Mouse (Mus musculus) neural tube, embryonic 15.5 days (tissue): Measurements from ENCODE around the gene Tmem119. TPM values are rescaled to one million over a fixed set of nuclear protein-coding genes. Genes with fewer than 3 reads are reported as not detected.

ENCODE experiments used
- ATAC-seq: fragments of 200-750 bp; cut with Nextera tagmentation; 2 replicates; pipeline ENCODE4 v1.8.0; 2017; ENCODE audit warnings: mild to moderate bottlenecking, moderate TSS enrichment, moderate library complexity; ENCODE audit not compliant: low FRiP score
- H3K27ac ChIP-seq: fragments of 300-500 bp; sonication (generic); replicated peaks from 2 replicates; pipeline ENCODE4 v1.5.1; 2015; ENCODE audit warnings: mild to moderate bottlenecking, inconsistent platforms
- H3K27me3 ChIP-seq: fragments of 300-500 bp; sonication (generic); replicated peaks from 2 replicates; pipeline ENCODE4 v1.6.1; 2015; ENCODE audit warnings: inconsistent platforms
- H3K36me3 ChIP-seq: fragments of 300-500 bp; sonication (generic); 2 replicates; pipeline ENCODE4 v1.6.1; 2015; ENCODE audit warnings: inconsistent platforms
- H3K4me1 ChIP-seq: fragments of 300-500 bp; sonication (generic); 2 replicates; pipeline ENCODE4 v1.6.1; 2015; ENCODE audit warnings: inconsistent platforms
- H3K4me2 ChIP-seq: fragments of 300-500 bp; sonication (generic); 2 replicates; pipeline ENCODE4 v1.6.1; 2015; ENCODE audit warnings: inconsistent platforms, mild to moderate bottlenecking, moderate library complexity
- H3K4me3 ChIP-seq: fragments of 300-500 bp; sonication (generic); replicated peaks from 2 replicates; pipeline ENCODE4 v1.5.1; 2015; ENCODE audit warnings: mild to moderate bottlenecking, inconsistent platforms
- H3K9ac ChIP-seq: fragments of 300-500 bp; sonication (generic); replicated peaks from 2 replicates; pipeline ENCODE4 v1.6.1; 2015; ENCODE audit warnings: mild to moderate bottlenecking, inconsistent platforms
- H3K9me3 ChIP-seq: fragments of 300-500 bp; sonication (generic); replicated peaks from 2 replicates; pipeline ENCODE4 v1.6.1; 2016; ENCODE audit warnings: inconsistent platforms
- WGBS: fragments of 180-500 bp; shearing (Covaris S2); methylation state at CpG from one replicate; pipeline ENCODE4 v1.1.7; 2015; ENCODE audit warnings: mixed read lengths; 5-methylcytosine and 5-hydroxymethylcytosine counted together
- polyA plus RNA-seq: library from polyadenylated mRNA; unstranded; fragments of >200 nt; fragmentation: Nextera tagmentation; extraction: Ambion mirVana; gene quantifications from 2 replicates; pipeline ENCODE4 v1.2.1, GENCODE M21; 2015

Tmem119 gene
- polyA plus RNA-seq: 12.1 and 23.1 TPM in 2 replicates

DNA sequence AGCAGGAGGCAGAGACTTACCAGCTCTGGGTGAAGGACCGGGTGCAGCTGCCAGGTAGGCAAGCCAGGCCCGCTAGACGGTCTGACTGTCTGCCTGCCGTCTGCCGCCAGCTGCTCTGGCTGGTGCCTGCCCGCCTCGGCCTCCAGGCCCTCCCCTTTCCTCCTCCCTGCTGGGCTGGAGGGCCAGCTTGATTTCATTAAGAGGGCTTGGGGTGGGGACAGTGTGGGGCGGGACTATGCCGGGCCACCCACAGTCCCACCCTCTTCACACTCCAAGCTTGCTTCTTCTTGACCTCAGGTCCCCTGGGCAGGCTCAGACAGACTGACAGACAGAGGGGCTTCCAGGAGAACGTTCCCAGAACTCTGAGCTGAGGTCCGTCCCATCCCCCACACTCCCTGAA, at the start of gene Tmem119:
TSS of gene Tmem119 (minus strand) at position 237 of the 400 bp plus-strand sequence.
- ATAC-seq: no peak
- Histone ChIP-seq H3K9ac (0 out of 2 replicates have a peak within 1 kb of the TSS, but pooled peaks have one; percentile 23), H3K27me3 (0 out of 2 replicates have a peak, but pooled peaks cover 3% of the 10 kb centered on the region), H3K4me2 (peak within 1 kb of the TSS; percentile 27), H3K4me3 (peak within 1 kb of the TSS; percentile 22), H3K27ac (peak within 1 kb of the TSS; percentile 28; the same call in 1 of the 2 replicates), H3K9me3 (no peaks in the 10 kb centered on the region), H3K4me1 (peaks cover 8% of the 10 kb centered on the region), H3K36me3 (no peaks in the 10 kb centered on the region)
- 6% methylated on average over 11 of the region's 11 CpGs for WGBS

DNA sequence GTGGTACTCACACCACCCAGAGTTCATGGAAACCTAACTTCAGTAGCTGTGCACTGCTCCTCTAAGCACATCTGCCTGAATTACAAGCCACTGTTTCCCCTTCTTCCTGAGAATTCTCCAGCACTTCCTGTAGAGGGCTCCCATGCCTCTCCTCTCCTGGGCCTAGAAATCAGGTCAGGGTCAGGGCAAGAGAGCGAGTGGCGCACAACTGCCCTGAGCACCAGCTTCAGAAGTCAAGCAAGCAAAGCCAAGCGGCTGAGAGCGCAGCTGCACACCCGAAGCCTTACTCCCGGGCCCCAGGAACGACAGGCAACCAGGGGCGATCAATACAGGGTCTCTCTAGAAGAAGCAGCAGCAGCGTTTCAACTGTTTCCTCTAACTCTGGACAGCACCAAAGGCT, 47.3 kb upstream of the Tmem119 start:
- H3K27ac ChIP-seq: no peak overlapping the region
- H3K4me2 ChIP-seq: no peak overlapping the region
- H3K9me3 ChIP-seq: no peaks in the 10 kb centered on the region
- ATAC-seq: no peak
- no peaks in the 10 kb centered on the region for H3K4me1 ChIP-seq
- WGBS: 87% methylated on average over 9 of the region's 9 CpGs
- peaks cover 86% of the 10 kb centered on the region for H3K36me3 ChIP-seq
- no peak overlapping the region for H3K4me3 ChIP-seq
- H3K27me3 ChIP-seq: no peaks in the 10 kb centered on the region
- no peak overlapping the region for H3K9ac ChIP-seq

DNA sequence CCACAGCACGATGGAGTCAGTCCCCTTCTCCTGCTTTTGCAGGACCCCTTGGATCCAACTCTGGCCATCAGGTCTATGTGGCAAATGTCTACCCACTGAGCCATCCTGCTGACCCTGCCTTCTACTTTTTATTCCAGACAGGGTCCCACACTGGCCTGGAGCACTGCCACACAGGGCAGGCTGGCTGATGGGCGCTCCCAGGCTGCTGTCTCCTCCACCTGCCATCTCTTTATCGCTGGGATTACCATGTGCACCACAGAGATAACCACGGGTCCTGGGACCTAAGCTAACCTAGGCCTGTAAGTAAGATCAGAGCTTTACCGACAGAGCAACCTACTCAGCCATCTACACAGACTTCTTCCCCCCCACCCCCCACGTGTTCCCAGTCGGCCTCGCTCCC, 46.3 kb upstream of the Tmem119 start:
- H3K4me3 ChIP-seq: no peak overlapping the region
- H3K9ac ChIP-seq: no peak overlapping the region
- H3K9me3 ChIP-seq: no peaks in the 10 kb centered on the region
- H3K36me3 ChIP-seq: peaks cover 88% of the 10 kb centered on the region
- no peak overlapping the region for H3K4me2 ChIP-seq
- no peak overlapping the region for H3K27ac ChIP-seq
- H3K4me1 ChIP-seq: no peaks in the 10 kb centered on the region
- ATAC-seq: no peak
- no peaks in the 10 kb centered on the region for H3K27me3 ChIP-seq
- 92% methylated on average over 8 of the region's 8 CpGs for WGBS

GRCm38 (mm10) chr5:113845627-113846026, 45.3 kb upstream of the Tmem119 start:
- Histone ChIP-seq H3K4me3 (no peak overlapping the region), H3K27me3 (no peaks in the 10 kb centered on the region), H3K27ac (no peak overlapping the region), H3K36me3 (peaks cover 88% of the 10 kb centered on the region), H3K4me1 (no peaks in the 10 kb centered on the region), H3K4me2 (no peak overlapping the region), H3K9ac (no peak overlapping the region), H3K9me3 (no peaks in the 10 kb centered on the region)
- 87% methylated on average over 8 of the region's 8 CpGs for WGBS
- no peak for ATAC-seq

GRCm38 (mm10) chr5:113844721-113845120, 44.4 kb upstream of the Tmem119 start:
- H3K36me3 ChIP-seq: peaks cover 79% of the 10 kb centered on the region
- no peaks in the 10 kb centered on the region for H3K9me3 ChIP-seq
- WGBS: 74% methylated on average over 7 of the region's 7 CpGs
- no peak overlapping the region for H3K4me3 ChIP-seq
- no peak overlapping the region for H3K9ac ChIP-seq
- H3K27ac ChIP-seq: no peak overlapping the region
- H3K4me1 ChIP-seq: no peaks in the 10 kb centered on the region
- no peaks in the 10 kb centered on the region for H3K27me3 ChIP-seq
- H3K4me2 ChIP-seq: no peak overlapping the region
- ATAC-seq: no peak

- ATAC-seq: no peak
- WGBS: 84% methylated on average over 15 of the region's 15 CpGs
- H3K4me1 ChIP-seq: no peaks in the 10 kb centered on the region
- H3K36me3 ChIP-seq: peaks cover 72% of the 10 kb centered on the region
- H3K4me3 ChIP-seq: no peak overlapping the region
- H3K4me2 ChIP-seq: no peak overlapping the region
- no peaks in the 10 kb centered on the region for H3K27me3 ChIP-seq
- no peak overlapping the region for H3K27ac ChIP-seq
- no peaks in the 10 kb centered on the region for H3K9me3 ChIP-seq
- no peak overlapping the region for H3K9ac ChIP-seq
These were observed 43.8 kb upstream of the Tmem119 start for GRCm38 (mm10) chr5:113844106-113844505.

DNA sequence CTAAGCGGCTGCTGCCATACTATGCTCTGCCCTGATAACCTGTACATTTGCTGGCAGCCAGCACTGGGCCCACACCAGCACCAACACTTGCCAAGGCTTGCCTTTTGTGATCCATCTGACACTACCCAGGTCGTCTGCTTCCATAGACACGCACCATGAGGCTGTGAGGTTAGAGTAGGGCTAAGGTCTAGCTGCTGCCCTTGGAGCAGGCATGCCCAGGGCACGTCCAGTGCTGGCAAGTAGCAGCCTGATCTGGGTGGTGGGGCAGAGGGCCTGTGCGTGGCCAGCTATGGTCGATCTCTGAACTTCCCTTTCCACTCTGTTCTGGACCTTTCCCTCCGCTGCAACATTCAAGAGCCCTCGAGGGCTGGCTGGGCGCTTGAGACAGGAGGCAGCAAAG, 42.6 kb upstream of the Tmem119 start:
- ATAC-seq: no peak
- H3K4me1 ChIP-seq: no peaks in the 10 kb centered on the region
- no peak overlapping the region for H3K4me3 ChIP-seq
- H3K9ac ChIP-seq: no peak overlapping the region
- no peaks in the 10 kb centered on the region for H3K9me3 ChIP-seq
- peaks cover 62% of the 10 kb centered on the region for H3K36me3 ChIP-seq
- H3K27ac ChIP-seq: no peak overlapping the region
- no peak overlapping the region for H3K4me2 ChIP-seq
- no peaks in the 10 kb centered on the region for H3K27me3 ChIP-seq
- 96% methylated on average over 9 of the region's 9 CpGs for WGBS

DNA sequence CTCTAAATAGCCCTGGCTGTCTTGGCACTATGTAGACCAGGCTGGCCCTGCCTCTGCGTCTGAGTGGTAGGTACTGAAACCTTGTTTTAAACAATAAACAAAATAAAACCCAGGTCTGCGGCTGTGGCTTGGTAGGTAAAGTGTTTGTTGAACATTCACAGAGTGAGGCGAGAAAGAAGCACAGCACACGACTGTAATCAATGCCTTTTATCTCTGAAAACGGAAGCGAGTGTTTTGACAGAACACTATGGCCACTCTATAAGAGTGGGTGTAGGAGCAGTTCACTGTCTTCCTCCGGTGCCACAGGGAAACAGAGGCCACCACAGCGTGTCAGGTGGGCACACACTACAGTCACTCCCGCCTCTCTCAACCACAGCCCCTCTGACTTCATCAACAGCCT, 41.9 kb upstream of the Tmem119 start:
- no peak overlapping the region for H3K4me3 ChIP-seq
- no peak overlapping the region for H3K9ac ChIP-seq
- no peak for ATAC-seq
- no peaks in the 10 kb centered on the region for H3K4me1 ChIP-seq
- no peak overlapping the region for H3K4me2 ChIP-seq
- H3K27me3 ChIP-seq: no peaks in the 10 kb centered on the region
- H3K27ac ChIP-seq: no peak overlapping the region
- 94% methylated on average over 9 of the region's 9 CpGs for WGBS
- peaks cover 55% of the 10 kb centered on the region for H3K36me3 ChIP-seq
- no peaks in the 10 kb centered on the region for H3K9me3 ChIP-seq

- 82% methylated on average over 23 of the region's 23 CpGs for WGBS
- Histone ChIP-seq H3K9me3 (no peaks in the 10 kb centered on the region), H3K9ac (no peak overlapping the region), H3K4me2 (no peak overlapping the region), H3K27ac (no peak overlapping the region), H3K4me1 (no peaks in the 10 kb centered on the region), H3K27me3 (no peaks in the 10 kb centered on the region), H3K36me3 (peaks cover 48% of the 10 kb centered on the region), H3K4me3 (no peak overlapping the region)
- ATAC-seq: no peak
These were observed 41.2 kb upstream of the Tmem119 start for GRCm38 (mm10) chr5:113841243-113842225.

DNA sequence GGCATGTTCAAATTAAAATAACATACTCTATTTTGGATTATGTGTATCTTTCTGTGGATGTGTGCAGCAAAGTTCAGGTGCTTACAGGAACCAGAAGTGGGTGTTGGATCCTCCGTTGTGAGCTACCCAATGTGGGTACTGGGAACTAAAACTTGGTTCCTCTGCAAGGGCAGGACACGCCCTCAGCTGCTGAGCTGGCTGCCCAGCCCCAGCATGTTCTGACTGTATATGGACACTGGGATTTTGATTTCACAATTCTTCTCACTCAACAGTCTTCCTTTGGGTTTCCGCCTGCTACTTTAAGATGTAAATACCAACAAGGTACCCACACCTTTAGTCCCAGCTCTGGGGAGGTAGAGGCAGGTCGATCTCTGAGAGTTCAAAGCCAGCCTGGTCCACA, 40.1 kb upstream of the Tmem119 start:
- ATAC-seq: no peak
- H3K27me3 ChIP-seq: no peaks in the 10 kb centered on the region
- WGBS: 96% methylated on average over 4 of the region's 4 CpGs
- no peak overlapping the region for H3K9ac ChIP-seq
- no peaks in the 10 kb centered on the region for H3K4me1 ChIP-seq
- no peak overlapping the region for H3K27ac ChIP-seq
- H3K4me3 ChIP-seq: no peak overlapping the region
- peaks cover 37% of the 10 kb centered on the region for H3K36me3 ChIP-seq
- H3K9me3 ChIP-seq: no peaks in the 10 kb centered on the region
- H3K4me2 ChIP-seq: no peak overlapping the region

- Histone ChIP-seq H3K9ac (no peak overlapping the region), H3K4me3 (no peak overlapping the region), H3K36me3 (peaks cover 6% of the 10 kb centered on the region), H3K27ac (no peak overlapping the region), H3K27me3 (no peaks in the 10 kb centered on the region), H3K4me2 (no peak overlapping the region), H3K4me1 (0 out of 2 replicates have a peak, but pooled peaks cover 5% of the 10 kb centered on the region), H3K9me3 (no peaks in the 10 kb centered on the region)
- 82% methylated on average over 10 of the region's 10 CpGs for WGBS
- ATAC-seq: no peak
These were observed 36.6 kb upstream of the Tmem119 start for GRCm38 (mm10) chr5:113836961-113837360.

DNA sequence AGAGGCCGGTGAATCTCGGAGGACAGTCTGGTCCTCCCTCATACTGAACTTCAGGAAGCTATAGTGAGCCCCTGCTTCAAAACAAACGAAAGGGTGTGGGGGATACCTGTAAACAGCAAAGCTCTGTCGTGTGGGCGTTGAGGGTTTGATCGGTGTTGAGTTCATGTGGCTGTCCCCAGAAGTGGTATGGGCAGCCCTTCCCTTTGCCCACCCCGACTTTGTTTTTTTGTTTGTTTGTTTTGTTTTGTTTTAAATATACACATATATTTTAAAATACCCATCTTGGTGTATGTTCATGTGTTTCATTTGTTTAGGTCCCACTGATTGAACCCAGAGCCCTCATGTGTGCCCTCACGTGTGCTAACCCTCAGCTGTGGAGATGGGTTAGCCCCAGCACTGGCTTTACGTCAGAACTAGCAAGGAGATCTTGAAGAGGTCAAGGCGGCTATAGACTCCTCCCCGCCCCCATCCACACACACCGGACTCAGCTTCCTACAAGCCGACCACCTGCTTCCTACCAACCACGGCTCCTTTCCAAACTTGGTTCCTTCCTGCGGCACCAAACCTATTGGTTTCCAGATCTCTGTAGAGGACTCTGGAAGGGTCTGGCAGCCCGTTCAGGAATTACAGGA, 33.1 kb upstream of the Tmem119 start:
- Histone ChIP-seq H3K9ac (no peak overlapping the region), H3K4me3 (no peak overlapping the region), H3K27ac (no peak overlapping the region), H3K4me1 (0 out of 2 replicates have a peak, but pooled peaks cover 5% of the 10 kb centered on the region), H3K9me3 (no peaks in the 10 kb centered on the region), H3K4me2 (no peak overlapping the region), H3K36me3 (no peaks in the 10 kb centered on the region), H3K27me3 (no peaks in the 10 kb centered on the region)
- no peak for ATAC-seq
- 71% methylated on average over 16 of the region's 16 CpGs for WGBS
